Mouse (Mus musculus) heart, adult 2 months (tissue): Measurements from ENCODE around the gene Arhgef11.

ENCODE experiments used
- CTCF ChIP-seq: fragments of 200-600 bp; IDR thresholded peaks from 2 replicates; pipeline ENCODE4 v1.8.1; 2022; ENCODE audit warnings: antibody characterized with exemption, mild to moderate bottlenecking, moderate library complexity
- EP300 ChIP-seq: fragments of 200-500 bp; IDR thresholded peaks from 2 replicates; pipeline ENCODE4 v1.6.1; 2011; ENCODE audit warnings: low read depth, low read length, control low read depth; ENCODE audit not compliant: insufficient read depth
- POLR2A ChIP-seq: fragments of 200-500 bp; IDR thresholded peaks from 2 replicates; pipeline ENCODE4 v1.6.1; 2011; ENCODE audit warnings: mild to moderate bottlenecking, low read depth, low read length, control low read depth; ENCODE audit not compliant: insufficient read depth

DNA sequence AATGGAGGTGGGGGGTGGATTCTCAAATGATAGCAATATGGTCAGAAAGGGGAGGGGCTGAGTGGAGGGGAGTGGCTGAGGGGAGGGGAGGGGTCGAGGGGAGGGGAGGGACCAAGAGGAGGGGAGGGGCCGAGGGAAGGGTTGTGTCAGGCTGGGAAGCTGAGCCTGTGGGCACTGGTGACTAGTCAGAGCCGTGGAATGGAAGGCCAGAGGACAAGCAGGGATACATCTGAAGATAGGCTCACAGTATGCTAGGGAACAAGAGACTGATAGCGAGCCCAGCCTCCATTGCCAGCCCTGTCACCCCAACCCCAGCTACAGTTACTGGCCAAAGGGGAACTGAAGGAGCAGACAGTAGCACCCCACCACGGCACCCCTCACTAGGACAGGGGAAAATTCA is 141.3 kb downstream of the Arhgef11 start:
- TF ChIP-seq CTCF (no peak), EP300 (no peak), POLR2A (no peak)
